Mouse (Mus musculus) large intestine, adult 2 months (tissue): ENCODE data around the gene Slc9a3. TPM values are rescaled to one million over a fixed set of nuclear protein-coding genes. Genes with fewer than 3 reads are reported as not detected.
A peak's percentile ranks its signal among the peaks of the same experiment; 100 is the strongest.

ENCODE experiments used
- DNase-seq: peaks from one replicate; pipeline ENCODE4 v3.0.0-alpha.2; 2012; ENCODE audit warnings: low read depth, low spot score
- WGBS: fragments of 180-500 bp; shearing (Covaris S2); methylation state at CpG from one replicate; pipeline ENCODE4 v1.1.7; 2018; 5-methylcytosine and 5-hydroxymethylcytosine counted together
- polyA plus RNA-seq: library from polyadenylated mRNA; depleted of rRNA; stranded (reverse); fragments of >200 nt; gene quantifications from 2 replicates; pipeline ENCODE4 v1.2.3, GENCODE M21; 2012; rRNA removed

The Slc9a3 gene
- polyA plus RNA-seq, 1 experiment, result 17.0 TPM

DNA sequence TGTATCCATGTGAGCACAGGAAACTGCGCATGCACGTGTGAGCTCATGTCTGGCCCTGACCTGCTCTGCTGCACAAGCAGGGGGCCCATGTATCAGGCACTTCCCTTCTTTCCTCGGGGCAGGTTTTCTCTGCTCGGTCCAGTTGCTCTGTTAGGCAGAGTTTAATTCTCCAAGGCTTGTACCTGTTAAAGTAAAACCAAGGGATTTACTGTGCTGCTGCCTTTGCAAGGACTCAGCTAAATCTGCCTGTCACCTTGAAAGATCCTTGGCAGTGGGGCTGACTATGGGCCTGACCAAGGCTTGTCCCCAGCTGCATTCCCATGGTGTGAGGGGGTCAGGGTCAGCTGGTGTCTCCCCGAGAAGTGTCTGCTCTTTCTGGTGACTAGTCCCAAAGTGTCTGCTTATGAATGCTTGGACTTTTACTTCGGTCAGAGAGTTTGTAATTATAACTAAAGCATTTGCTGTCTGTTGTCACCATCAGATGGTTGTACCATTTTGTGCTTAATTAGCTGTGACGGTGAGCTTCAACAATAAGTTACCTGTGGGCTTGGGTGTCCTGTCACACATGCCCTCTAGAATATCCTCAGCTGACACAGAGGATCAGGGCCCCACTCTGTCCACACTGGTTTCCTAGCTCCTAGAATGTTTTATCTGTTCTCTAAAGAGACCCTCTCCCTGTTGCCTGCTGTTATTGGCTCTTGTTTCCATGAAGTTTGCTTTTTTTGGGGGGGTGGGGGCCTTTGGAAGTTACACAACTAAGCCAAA is 23.0 kb downstream of the Slc9a3 start:
- DNase-seq, result no peak
- 73% methylated on average over 7 of the region's 7 CpGs for WGBS

DNA sequence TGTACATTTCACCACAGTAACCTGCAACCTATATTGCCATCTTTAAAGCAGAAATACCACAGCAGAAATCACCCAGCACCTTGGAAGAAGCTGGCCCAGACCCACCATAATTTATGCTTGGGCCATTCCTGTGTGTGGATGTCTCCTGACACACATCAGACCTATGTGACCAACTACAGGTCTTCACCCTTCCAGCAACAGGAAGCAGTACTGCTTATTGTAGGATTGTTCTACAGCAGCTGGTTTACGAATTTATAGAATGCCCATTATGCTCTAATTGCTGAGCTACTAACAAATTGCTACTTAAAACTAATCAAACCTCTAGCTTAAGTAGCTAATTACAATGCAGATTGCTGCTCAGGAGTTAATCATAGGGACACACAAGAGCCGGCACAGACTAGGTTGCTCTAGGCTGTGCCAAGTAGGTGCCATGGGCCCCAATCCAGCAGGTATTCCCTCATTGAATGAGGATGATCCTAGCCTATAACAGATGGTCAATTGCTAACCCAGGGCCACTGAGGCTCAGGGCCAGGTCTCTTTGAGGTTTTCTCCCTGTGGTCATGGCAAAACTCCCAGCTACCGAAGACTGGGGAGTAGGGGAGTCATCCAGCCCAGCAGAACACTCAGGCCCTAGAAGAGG is 24.8 kb downstream of the Slc9a3 start:
- 82% methylated on average over 3 of the region's 3 CpGs for WGBS
- no peak for DNase-seq

DNA sequence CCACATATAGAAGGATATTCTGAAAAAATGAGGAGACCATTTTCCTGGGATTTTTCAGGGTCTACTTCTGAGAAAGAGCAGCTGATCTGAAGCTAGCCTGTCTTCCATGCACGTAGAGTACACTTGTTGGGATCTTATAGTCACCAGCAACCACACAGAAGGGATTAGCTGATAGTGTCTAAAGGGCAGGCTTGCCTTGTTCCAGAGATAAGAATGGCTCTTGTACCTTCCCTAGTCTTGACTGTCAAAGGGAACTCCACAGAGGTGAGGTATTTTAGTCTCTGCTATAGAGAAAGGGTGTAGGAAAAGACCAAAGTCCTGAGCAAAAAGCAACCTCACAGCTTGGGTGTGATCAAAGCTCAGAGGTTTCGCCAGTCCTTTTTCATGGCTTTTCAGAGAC is 26.1 kb downstream of the Slc9a3 start:
- 75% methylated on average over 2 of the region's 2 CpGs for WGBS
- DNase-seq, result no peak

DNA sequence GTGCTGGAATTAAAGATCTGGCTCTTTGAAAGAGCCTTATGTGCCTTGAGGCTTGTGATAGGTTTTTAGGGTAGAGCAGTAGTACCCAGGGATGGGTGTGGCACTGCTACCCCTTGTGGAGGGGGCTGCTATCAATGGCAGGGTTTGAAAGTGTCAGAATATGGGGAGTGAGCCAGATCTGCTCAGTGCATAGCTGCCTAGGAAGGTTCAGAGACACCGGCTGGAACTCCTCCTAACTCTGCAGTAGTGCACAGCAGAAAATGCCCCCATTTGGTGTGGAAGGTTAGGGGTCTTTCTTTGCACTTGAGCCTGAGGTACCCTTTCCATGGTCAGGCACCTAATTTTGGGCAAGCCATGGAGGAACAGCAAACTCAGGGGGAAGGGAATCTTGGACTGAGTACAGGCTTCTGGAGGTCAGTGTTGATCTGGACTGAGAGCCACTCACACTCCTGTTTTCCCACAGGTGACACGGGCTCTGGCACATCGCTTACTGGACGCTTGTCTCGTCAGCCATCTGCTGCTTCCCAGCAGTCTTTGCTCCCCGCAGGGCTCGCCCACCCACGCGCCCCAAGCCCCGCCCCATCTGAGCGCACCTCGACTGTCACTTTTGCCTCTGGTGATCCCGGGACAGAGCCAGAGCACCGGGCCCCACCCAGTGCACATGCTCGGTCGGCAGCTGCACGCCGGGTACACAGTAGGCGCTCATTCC is 45.2 kb downstream of the Slc9a3 start:
- WGBS, result 4% methylated on average over 19 of the region's 19 CpGs
- peak; percentile 13 for DNase-seq

DNA sequence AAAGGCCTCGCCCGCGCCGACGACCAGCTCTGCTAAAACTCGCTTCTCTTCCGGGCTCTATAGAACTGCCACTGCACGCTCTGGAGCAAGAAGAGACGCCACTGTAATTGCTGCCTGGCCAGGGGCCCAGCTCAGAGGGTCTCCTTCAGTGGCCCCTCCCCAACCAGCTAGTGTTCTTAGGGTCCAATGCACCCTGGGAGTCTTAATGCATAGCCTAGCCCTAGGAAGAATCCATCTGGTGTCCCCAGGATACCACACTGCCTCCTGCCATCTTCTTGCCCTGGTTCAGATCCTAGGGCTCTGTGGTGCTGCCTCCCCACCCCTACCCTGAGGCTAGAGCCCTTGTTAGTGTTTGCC is 45.8 kb downstream of the Slc9a3 start:
- 4% methylated on average over 9 of the region's 9 CpGs for WGBS
- DNase-seq, result no peak

DNA sequence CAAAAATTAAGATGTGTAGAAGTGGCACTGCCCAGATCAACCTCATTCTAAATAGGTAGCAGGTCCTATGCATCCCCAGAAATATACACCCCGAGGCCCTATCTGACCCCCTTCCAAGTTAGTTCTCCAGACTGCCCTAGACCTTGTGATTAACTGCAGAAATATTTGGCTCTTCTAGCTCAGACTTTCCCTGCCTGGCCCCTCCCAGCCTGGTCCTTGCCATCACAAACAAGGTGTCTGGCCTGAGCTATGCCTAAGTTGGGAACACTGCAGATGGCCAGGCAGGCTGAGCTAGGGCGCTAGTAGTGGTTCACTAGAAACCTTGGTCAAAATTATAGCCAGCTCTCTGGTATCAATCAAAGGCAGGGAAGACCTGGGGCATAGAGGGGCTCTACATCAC is 46.2 kb downstream of the Slc9a3 start:
- WGBS, result 70% methylated on average over 2 of the region's 2 CpGs
- DNase-seq, result no peak

DNA sequence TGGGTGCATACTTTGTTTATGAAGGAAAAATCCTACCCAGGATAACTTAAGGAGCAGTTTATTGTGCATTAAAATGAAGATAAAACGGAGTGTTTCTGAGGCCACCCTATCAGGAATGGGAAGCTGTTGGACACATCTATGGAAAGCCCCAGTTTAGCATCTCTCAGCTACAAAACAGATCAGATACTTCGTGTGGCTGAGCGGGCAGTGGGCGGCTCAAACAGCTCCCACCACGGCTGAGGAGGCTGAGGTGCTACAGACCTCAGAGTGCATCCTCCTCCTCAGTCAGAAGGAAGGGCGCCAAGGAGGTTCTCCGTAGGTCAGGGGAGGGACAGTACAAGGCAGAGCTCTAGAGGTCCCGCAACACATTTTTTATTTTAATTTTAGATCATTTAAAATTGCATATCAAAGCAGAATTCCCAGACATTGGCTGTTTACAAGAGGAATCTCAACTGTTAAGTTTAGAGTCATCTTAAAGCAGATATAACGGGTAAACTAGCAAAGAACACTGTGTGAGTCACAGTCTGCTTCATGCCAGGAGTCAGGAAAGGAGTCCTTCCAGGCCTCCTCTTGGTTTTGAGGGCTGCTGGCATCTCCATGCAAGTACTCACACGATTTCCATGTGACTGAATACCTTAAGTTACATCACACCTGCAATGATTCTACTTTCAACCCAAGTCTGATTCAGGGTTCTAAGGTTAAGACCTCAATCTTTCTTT is 48.3 kb downstream of the Slc9a3 start:
- DNase-seq, result no peak
- 87% methylated on average over 10 of the region's 10 CpGs for WGBS

DNA sequence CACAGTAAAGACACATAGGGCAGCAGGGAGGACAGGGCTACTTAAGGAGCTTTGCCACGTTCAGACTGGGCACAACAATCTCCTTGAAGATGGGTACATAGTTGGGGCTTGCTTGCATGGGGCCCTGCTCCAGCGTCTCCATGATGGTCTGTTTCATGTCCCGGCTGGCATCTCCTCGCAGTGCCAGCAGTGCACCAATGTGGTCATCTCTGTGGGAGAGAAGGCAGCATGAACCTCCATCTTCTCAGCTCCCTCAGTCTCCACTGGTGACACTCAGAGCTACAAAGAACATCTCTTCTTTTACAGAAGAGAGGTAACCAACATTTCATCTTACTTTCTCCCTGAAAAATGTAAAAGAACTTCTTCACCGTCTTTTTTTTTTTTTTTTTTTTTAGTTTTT is 50.8 kb downstream of the Slc9a3 start:
- no peak for DNase-seq
- 93% methylated on average over 5 of the region's 5 CpGs for WGBS

DNA sequence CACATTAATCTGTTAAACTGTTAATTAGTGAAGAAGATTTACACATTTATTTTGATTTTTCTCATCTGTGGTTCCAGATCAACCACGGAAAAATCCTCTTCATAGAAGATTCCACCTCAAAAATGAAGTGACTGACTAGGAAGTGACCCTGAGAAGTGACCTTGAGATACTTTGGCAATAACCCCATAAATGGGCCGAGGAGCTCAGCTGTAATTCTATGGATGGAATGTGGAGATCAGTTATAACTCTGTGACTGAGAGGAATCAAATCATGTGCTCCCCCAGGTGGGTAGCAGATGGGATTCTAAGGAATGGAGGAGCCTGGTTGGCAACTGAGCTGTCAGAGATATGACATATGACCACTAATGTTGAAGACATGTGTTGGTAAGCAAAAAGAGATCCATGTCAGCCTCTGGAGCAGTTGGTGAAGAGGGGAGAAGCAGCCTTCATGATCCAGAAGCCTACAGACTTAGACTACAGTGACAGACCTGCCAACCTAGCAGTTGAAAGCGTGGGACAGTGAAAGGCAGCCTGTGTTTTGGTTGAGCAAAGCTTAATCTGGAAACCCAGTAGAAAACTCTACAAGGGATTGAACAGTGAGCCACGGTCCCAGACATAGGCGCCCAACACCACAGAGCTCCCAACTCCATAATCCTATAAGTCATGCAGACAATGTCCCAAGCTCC is 61.9 kb downstream of the Slc9a3 start:
- no peak for DNase-seq
- 82% methylated on average over 5 of the region's 5 CpGs for WGBS

DNA sequence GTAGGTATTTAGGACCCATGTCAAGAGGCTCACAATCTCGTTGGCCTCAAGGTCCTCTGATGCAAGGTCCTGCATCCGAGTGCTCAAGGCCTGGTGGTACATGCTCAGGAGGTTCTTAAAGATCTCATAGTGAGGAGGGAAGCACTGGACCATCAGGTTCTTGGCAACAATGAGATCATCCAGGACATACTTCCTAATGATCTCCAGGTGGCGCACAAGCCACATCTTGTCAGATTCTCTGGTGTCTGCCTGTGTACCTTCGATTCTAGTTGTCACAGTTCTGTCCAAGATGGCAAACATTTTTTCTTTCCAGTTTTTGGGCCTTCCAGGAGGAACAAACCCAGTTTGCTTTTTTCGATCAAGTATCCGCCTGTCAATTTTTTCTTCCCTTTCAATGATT is 71.4 kb downstream of the Slc9a3 start:
- no peak for DNase-seq
- WGBS, result 84% methylated on average over 6 of the region's 6 CpGs

DNA sequence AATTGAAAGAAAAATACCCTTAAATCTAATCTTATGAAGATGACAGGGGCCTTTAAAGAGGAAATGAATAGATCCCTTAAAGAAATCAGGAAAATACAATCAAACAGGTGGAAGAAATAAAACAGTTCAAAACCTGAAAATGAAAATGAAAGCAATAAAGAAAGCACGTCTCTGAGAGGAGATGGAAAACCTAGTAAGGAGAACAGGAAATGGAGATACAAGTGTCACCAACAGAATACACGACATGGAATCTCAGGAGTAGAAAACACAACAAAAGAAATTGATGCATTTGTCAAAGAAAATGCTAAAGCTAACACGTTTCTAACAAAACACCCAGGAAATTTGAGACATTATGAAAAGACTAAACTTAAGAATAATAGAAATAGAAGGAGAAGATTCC is 75.2 kb downstream of the Slc9a3 start:
- DNase-seq, result no peak
- WGBS, result 49% methylated on average over 3 of the region's 3 CpGs

DNA sequence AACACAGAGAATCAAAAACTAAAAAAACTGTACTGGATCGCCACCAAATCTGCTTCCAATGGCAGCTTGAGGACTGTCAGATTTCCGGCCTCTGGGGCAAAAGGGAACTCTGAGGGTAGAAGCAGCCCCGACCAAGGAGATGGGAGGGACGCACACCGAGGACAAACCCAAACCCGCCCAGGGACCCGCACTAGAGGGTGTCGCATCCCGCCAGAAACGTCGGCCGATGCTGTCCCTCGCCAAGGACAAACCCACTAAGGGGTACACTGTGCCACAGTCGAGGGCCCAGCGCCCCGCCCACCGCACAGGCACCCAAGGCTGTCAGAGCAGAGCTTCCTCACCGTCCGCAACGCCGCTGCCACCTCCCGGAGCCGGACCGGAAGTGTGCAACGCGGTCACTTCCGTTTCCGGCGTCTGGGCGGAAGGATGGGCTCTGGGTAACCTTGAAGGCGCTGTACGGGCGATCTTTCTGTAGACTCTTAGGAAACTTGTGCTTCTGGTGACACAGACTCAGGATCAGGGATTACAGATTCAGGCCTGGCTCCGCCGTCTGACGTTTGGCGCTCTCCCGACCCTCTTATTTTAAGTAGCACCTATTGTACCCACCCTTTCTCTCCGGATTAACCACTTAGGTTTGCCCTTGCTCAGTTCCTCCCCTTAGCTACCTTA is 87.2 kb downstream of the Slc9a3 start, which contains the start of gene Exoc3:
TSS of gene Exoc3 (minus strand) at position 416 of the 669 bp plus-strand sequence.
- peak; percentile 79 for DNase-seq
- WGBS, result under 1% methylated on average over 39 of the region's 39 CpGs

DNA sequence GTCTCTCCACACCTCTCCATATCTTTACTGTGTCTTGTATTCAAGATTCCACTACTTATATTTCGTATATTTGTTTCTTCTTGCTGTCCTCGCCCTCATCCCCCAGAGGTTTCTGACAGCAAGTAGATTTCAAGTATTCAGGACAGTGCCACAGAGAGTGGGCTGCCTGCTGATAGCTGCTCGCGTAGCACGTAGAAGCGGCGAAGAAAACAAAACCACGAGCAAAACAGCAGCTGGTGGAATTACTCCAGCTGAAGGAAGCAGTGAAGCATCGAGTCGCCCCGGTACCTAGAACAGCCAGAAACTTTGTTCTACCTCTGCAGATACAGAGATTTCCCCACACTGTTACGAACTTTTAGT is 87.7 kb downstream of the Slc9a3 start:
- 9% methylated on average over 12 of the region's 12 CpGs for WGBS
- DNase-seq, result peak; percentile 10

DNA sequence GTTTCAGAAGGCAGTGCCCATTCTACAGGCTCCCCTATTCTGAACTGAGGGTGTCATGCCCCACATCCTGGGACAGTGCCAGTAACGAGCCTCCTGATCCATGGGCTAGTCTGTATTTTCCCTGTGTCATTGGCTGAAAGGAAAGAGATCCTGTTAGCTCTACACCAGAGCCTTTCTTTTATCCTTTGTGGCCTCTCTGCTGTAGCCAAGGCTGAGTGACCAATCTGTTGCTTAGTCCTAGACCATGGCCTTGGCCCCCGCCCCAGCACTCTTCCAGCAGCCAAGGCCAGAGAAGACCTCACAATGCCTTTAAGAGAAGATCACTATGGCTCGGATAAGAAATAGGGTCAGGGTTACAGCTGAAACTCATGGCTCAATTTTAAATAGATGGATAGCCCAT is 97.2 kb downstream of the Slc9a3 start:
- 75% methylated on average over 3 of the region's 3 CpGs for WGBS
- DNase-seq, result no peak

Other genes starting within 250 kb of the Slc9a3 start
- gene Trip13, start 183.7 kb upstream of the Slc9a3 start, polyA plus RNA-seq, result 2.9 and 3.1 TPM in 2 replicates
- gene Brd9, start 183.6 kb upstream of the Slc9a3 start, polyA plus RNA-seq, result 31.3 and 33.8 TPM in 2 replicates
- gene Zdhhc11, start 157.6 kb upstream of the Slc9a3 start, polyA plus RNA-seq, result not detected in 2 replicates
- 16.1 and 20.9 TPM in 2 replicates for gene Tppp, start 112.0 kb upstream of the Slc9a3 start, polyA plus RNA-seq
- 2.8 and 2.9 TPM in 2 replicates for gene Cep72, start 59.2 kb upstream of the Slc9a3 start, polyA plus RNA-seq
- 37.5 and 40.4 TPM in 2 replicates for gene Exoc3, start 87.3 kb downstream of the Slc9a3 start, polyA plus RNA-seq
- gene Ahrr, start 170.9 kb downstream of the Slc9a3 start, polyA plus RNA-seq, result 1.2 and 2.2 TPM in 2 replicates
- gene Pdcd6, start 196.1 kb downstream of the Slc9a3 start, polyA plus RNA-seq, result 212 and 237 TPM in 2 replicates
- gene Sdha, start 228.8 kb downstream of the Slc9a3 start, polyA plus RNA-seq, result 152 and 235 TPM in 2 replicates
- 2.1 and 2.8 TPM in 2 replicates for gene Ccdc127, start 228.9 kb downstream of the Slc9a3 start, polyA plus RNA-seq
- 0.22 and 0.37 TPM in 2 replicates for gene Lrrc14b, start 242.5 kb downstream of the Slc9a3 start, polyA plus RNA-seq